In the genomic region with DNA sequence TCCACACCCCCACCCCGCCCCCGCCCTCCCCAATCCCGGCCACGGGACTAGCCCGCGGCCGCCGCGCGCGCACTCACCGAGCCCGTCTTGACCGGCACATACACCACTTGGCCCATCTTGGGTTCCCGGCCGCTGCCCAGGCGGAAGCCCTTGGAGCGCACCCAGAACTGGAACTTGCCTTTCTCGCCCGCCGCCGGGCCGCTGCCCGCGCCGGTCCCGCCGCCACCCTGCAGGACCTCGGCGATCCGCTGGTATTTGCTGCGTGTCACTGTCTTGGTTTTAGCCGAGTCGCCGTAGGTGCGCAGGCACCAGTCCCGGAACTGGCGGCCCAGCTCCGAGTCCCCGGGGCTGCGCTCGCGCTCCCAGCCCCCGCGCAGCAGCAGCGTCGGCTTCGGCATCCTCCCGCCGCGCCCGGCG, we compare ENCODE assay signal across 8 mouse cellular contexts. TPM values are rescaled to one million over a fixed set of nuclear protein-coding genes. Genes with fewer than 3 reads are reported as not detected.
DNase-seq lines count a peak whose midpoint lies in the region; ATAC-seq and TF ChIP-seq lines count a peak whose summit lies in the region.

No protein-coding gene starts in this region.

- under 1% methylated on average over 42 of the region's 53 CpGs for WGBS in forebrain, embryonic 15.5 days
- 0% methylated on average over 46 of the region's 53 CpGs for WGBS in hindbrain, embryonic 13.5 days
- WGBS in midbrain, embryonic 16.5 days = under 1% methylated on average over 39 of the region's 53 CpGs

- no peaks in the 10 kb centered on the region for H3K9me3 ChIP-seq in forebrain, embryonic 15.5 days
- H3K9me3 ChIP-seq in hindbrain, embryonic 13.5 days = no peaks in the 10 kb centered on the region
- H3K9me3 ChIP-seq in midbrain, embryonic 16.5 days (replicated peaks; ENCODE audit: control insufficient read depth, low read length, poor library complexity, severe bottlenecking) = no peaks in the 10 kb centered on the region

- H3K27ac ChIP-seq in bone marrow macrophage, adult 2 months (ENCODE audit: insufficient read depth, low read depth, low read length) = peak overlapping the region; percentile 63
- peak overlapping the region; percentile 76 for H3K27ac ChIP-seq in forebrain, embryonic 15.5 days (replicated peaks)
- H3K27ac ChIP-seq in hindbrain, embryonic 13.5 days = peak overlapping the region; percentile 95
- peak overlapping the region; percentile 88 for H3K27ac ChIP-seq in midbrain, embryonic 16.5 days (ENCODE audit: low read length)

- peak; percentile 24 to 44 for DNase-seq in layer of hippocampus, postnatal 25 days (ENCODE audit: extremely low spot score in 1 of 2, low spot score in 1 of 2)
- DNase-seq in layer of hippocampus, adult 8-10 months (ENCODE audit: low spot score in 2 of 2) = no peak
- peak; percentile 66 for DNase-seq in liver
- peak; percentile 62 for DNase-seq in thymus, postnatal 4 days

- H3K27me3 ChIP-seq in forebrain, embryonic 15.5 days = no peaks in the 10 kb centered on the region; the same call in 1 of the 2 replicates
- H3K27me3 ChIP-seq in hindbrain, embryonic 13.5 days = peaks cover 8% of the 10 kb centered on the region; the same call in 1 of the 2 replicates
- H3K27me3 ChIP-seq in midbrain, embryonic 16.5 days (ENCODE audit: control insufficient read depth, insufficient read depth, low read depth, low read length) = no peaks in the 10 kb centered on the region

- peak overlapping the region; percentile 59 for H3K9ac ChIP-seq in forebrain, embryonic 15.5 days (replicated peaks)
- H3K9ac ChIP-seq in hindbrain, embryonic 13.5 days = peak overlapping the region; percentile 93
- H3K9ac ChIP-seq in midbrain, embryonic 16.5 days (ENCODE audit: low read depth, low read length) = peak overlapping the region; percentile 97

- ATAC-seq in forebrain, embryonic 15.5 days (replicated peaks) = peak; percentile 7; the same call in 1 of the 2 replicates
- 0 out of 2 replicates have a peak, but pooled peaks have one; percentile 6 for ATAC-seq in hindbrain, embryonic 13.5 days (ENCODE audit: low FRiP score)
- ATAC-seq in midbrain, embryonic 16.5 days = peak; percentile 26

- H3K4me2 ChIP-seq in forebrain, embryonic 15.5 days (replicated peaks) = peak overlapping the region; percentile 73
- H3K4me2 ChIP-seq in hindbrain, embryonic 13.5 days = peak overlapping the region; percentile 88
- H3K4me2 ChIP-seq in midbrain, embryonic 16.5 days (ENCODE audit: low read length) = peak overlapping the region; percentile 91

- H3K36me3 ChIP-seq in forebrain, embryonic 15.5 days = no peaks in the 10 kb centered on the region
- no peaks in the 10 kb centered on the region for H3K36me3 ChIP-seq in hindbrain, embryonic 13.5 days
- H3K36me3 ChIP-seq in midbrain, embryonic 16.5 days (ENCODE audit: control insufficient read depth, insufficient read depth, low read length) = no peaks in the 10 kb centered on the region

- TF ChIP-seq CTCF in bone marrow macrophage, adult 2 months (IDR thresholded peaks at IDR 0.05; ENCODE audit: low read depth, low read length) = no peak

- TF ChIP-seq POLR2A in bone marrow macrophage, adult 2 months (IDR thresholded peaks at IDR 0.05; ENCODE audit: borderline replicate concordance, low read depth, low read length) = no peak

- peak overlapping the region; percentile 98 for H3K4me3 ChIP-seq in bone marrow macrophage, adult 2 months (ENCODE audit: insufficient read depth, low read length)
- H3K4me3 ChIP-seq in forebrain, embryonic 15.5 days = peak overlapping the region; percentile 80
- H3K4me3 ChIP-seq in hindbrain, embryonic 13.5 days = peak overlapping the region; percentile 79
- peak overlapping the region; percentile 92 for H3K4me3 ChIP-seq in midbrain, embryonic 16.5 days (ENCODE audit: low read depth, low read length)

- H3K4me1 ChIP-seq in bone marrow macrophage, adult 2 months (ENCODE audit: control insufficient read depth, insufficient read depth, low read length) = peaks cover 10% of the 10 kb centered on the region
- peaks cover 26% of the 10 kb centered on the region for H3K4me1 ChIP-seq in forebrain, embryonic 15.5 days
- peaks cover 42% of the 10 kb centered on the region for H3K4me1 ChIP-seq in hindbrain, embryonic 13.5 days (replicated peaks)
- H3K4me1 ChIP-seq in midbrain, embryonic 16.5 days (ENCODE audit: control insufficient read depth, insufficient read depth, low read length) = peaks cover 29% of the 10 kb centered on the region

RNA-seq across cellular contexts. Expression of a gene that starts 0.4 kb away (rescaled TPM):
- total RNA-seq in layer of hippocampus, postnatal 25 days (2021) = 10 to 100 TPM; 42.7 to 48.9 TPM
- 10 to 100 TPM; 44.4 to 47.8 (median 45.1) TPM for total RNA-seq in layer of hippocampus, adult 8-10 months (2022)
- 15.9 and 19.2 TPM in 2 replicates for polyA plus RNA-seq in bone marrow macrophage, adult 2 months (2012; ENCODE audit: insufficient read depth, insufficient read length, missing spikeins)
- 44.1 and 44.8 TPM in 2 replicates for polyA plus RNA-seq in forebrain, embryonic 15.5 days (2015; fragmentation: Nextera tagmentation; extraction: Ambion mirVana)
- polyA plus RNA-seq in hindbrain, embryonic 13.5 days (2015; fragmentation: Nextera tagmentation; extraction: Ambion mirVana) = 42.4 and 43.8 TPM in 2 replicates
- polyA plus RNA-seq in midbrain, embryonic 16.5 days (2015; fragmentation: Nextera tagmentation; extraction: Ambion mirVana) = 39.9 and 47.5 TPM in 2 replicates

RNA-seq across cellular contexts. Expression of a gene that starts 36.8 kb away (rescaled TPM):
- not detected for total RNA-seq in layer of hippocampus, postnatal 25 days (2021)
- total RNA-seq in layer of hippocampus, adult 8-10 months (2022) = 1 to 10 TPM in 1 of 4 experiments, not detected in 3; 1.8 TPM
- polyA plus RNA-seq in bone marrow macrophage, adult 2 months (2012; ENCODE audit: insufficient read depth, insufficient read length, missing spikeins) = not detected in 2 replicates
- not detected in 2 replicates for polyA plus RNA-seq in forebrain, embryonic 15.5 days (2015; fragmentation: Nextera tagmentation; extraction: Ambion mirVana)
- not detected in 2 replicates for polyA plus RNA-seq in hindbrain, embryonic 13.5 days (2015; fragmentation: Nextera tagmentation; extraction: Ambion mirVana)
- polyA plus RNA-seq in midbrain, embryonic 16.5 days (2015; fragmentation: Nextera tagmentation; extraction: Ambion mirVana) = not detected in 2 replicates

Comparison
In these comparisons a context has a peak if more than half of its experiments do, and no peak if none do; other contexts are left out.
1. DNase-seq: peak in layer of hippocampus, postnatal 25 days (2 of 2), liver (single experiment) and thymus, postnatal 4 days (single experiment); none in layer of hippocampus, adult 8-10 months (0 of 2).
2. Peak in every context shown above with its lines, with median percentiles within 50 percentile points of each other: H3K27ac ChIP-seq, H3K4me3 ChIP-seq, ATAC-seq, H3K4me2 ChIP-seq and H3K9ac ChIP-seq.